Mouse (Mus musculus) heart, postnatal 0 days (tissue): ENCODE data around the gene Tbc1d16.

Source experiments
- CTCF ChIP-seq: IDR thresholded peaks from 2 replicates; pipeline ENCODE4 v1.5.1; 2016; ENCODE audit warnings: antibody characterized with exemption, control low read depth, low read depth
- EP300 ChIP-seq: IDR thresholded peaks from 2 replicates; pipeline ENCODE4 v1.6.1; 2016; ENCODE audit warnings: antibody characterized with exemption, low read depth

DNA sequence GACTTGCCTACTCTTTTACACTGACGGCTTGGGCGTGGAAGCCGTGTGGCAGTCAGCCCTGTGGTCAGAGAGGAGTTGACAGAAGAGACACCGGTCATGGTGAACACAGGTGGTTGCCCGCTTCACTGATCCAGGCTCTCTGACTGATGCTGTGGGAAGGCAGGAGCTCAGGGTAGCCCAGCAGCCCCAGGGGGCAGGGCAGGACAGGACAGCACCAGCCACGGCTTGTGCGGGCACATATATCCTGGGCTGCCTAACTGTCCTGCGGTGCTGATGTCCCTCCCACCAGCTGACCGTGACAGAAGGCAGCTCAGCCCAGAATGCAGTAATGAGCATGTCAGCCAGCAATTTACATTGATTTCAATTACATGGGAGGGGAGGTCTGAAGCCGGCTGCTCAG is 77.9 kb downstream of the Tbc1d16 start:
- TF ChIP-seq CTCF (no peak), EP300 (no peak)
